Mouse (Mus musculus): Measurements from ENCODE around the gene Tmem203. TPM values are rescaled to one million over a fixed set of nuclear protein-coding genes. Genes with fewer than 3 reads are reported as not detected.

The Tmem203 gene
- polyA plus RNA-seq (2012; ENCODE audit: insufficient read depth, low replicate concordance): 16.3 and 20.0 TPM in 2 replicates

GRCm38 (mm10) chr2:25255284-25255779 is at the start of gene Tmem203:
Tmem203 (plus strand) TSS chr2:25255439.
- Histone ChIP-seq H3K36me3 (replicated peaks; ENCODE audit: low read length) (peaks cover 36% of the 10 kb centered on the region), H3K4me3 (replicated peaks) (peak within 1 kb of the TSS; percentile 91), H3K9me3 (no peaks in the 10 kb centered on the region), H3K4me1 (peaks cover 53% of the 10 kb centered on the region), H3K27me3 (replicated peaks) (no peaks in the 10 kb centered on the region)
- TF ChIP-seq GATA1 (IDR thresholded peaks at IDR 0.05; ENCODE audit: borderline replicate concordance, low read length) (no peak), FLI1 (IDR thresholded peaks at IDR 0.05; ENCODE audit: low read length) (peak; percentile 63; the same call in 1 of the 2 replicates)

GRCm38 (mm10) chr2:25207593-25207992 is 47.6 kb upstream of the Tmem203 start:
- no peaks in the 10 kb centered on the region for H3K9me3 ChIP-seq
- H3K4me3 ChIP-seq (replicated peaks): no peak overlapping the region
- H3K36me3 ChIP-seq (replicated peaks; ENCODE audit: low read length): peaks cover 78% of the 10 kb centered on the region
- no peaks in the 10 kb centered on the region for H3K27me3 ChIP-seq (replicated peaks)
- no peak for TF ChIP-seq FLI1 (IDR thresholded peaks at IDR 0.05; ENCODE audit: low read length)
- TF ChIP-seq GATA1 (IDR thresholded peaks at IDR 0.05; ENCODE audit: borderline replicate concordance, low read length): no peak
- peaks cover 87% of the 10 kb centered on the region for H3K4me1 ChIP-seq

GRCm38 (mm10) chr2:25210686-25211085 is 44.6 kb upstream of the Tmem203 start:
- TF ChIP-seq FLI1 (IDR thresholded peaks at IDR 0.05; ENCODE audit: low read length) (no peak), GATA1 (IDR thresholded peaks at IDR 0.05; ENCODE audit: borderline replicate concordance, low read length) (no peak)
- H3K4me1 ChIP-seq: peaks cover 79% of the 10 kb centered on the region
- no peaks in the 10 kb centered on the region for H3K9me3 ChIP-seq
- H3K27me3 ChIP-seq (replicated peaks): peaks cover 2% of the 10 kb centered on the region
- peaks cover 47% of the 10 kb centered on the region for H3K36me3 ChIP-seq (replicated peaks; ENCODE audit: low read length)
- H3K4me3 ChIP-seq (replicated peaks): peak overlapping the region; percentile 94

- Histone ChIP-seq H3K4me1 (peaks cover 79% of the 10 kb centered on the region), H3K36me3 (replicated peaks; ENCODE audit: low read length) (peaks cover 42% of the 10 kb centered on the region)
Measured at GRCm38 (mm10) chr2:25211121-25211670, 44.0 kb upstream of the Tmem203 start, which contains the start of gene Nelfb. Nelfb (minus strand) TSS chr2:25211489.

GRCm38 (mm10) chr2:25213266-25213865 is 41.9 kb upstream of the Tmem203 start:
- TF ChIP-seq GATA1 (IDR thresholded peaks at IDR 0.05; ENCODE audit: borderline replicate concordance, low read length) (no peak), FLI1 (IDR thresholded peaks at IDR 0.05; ENCODE audit: low read length) (no peak)
- H3K4me3 ChIP-seq (replicated peaks): peak overlapping the region; percentile 29
- peaks cover 21% of the 10 kb centered on the region for H3K36me3 ChIP-seq (replicated peaks; ENCODE audit: low read length)

More at GRCm38 (mm10) chr2:25211121-25211670, 44.0 kb upstream of the Tmem203 start, which contains the start of gene Nelfb:
- TF ChIP-seq GATA1 (IDR thresholded peaks at IDR 0.05; ENCODE audit: borderline replicate concordance, low read length) (no peak), FLI1 (IDR thresholded peaks at IDR 0.05; ENCODE audit: low read length) (no peak)
- Histone ChIP-seq H3K4me3 (replicated peaks) (peak within 1 kb of the TSS; percentile 94), H3K27me3 (replicated peaks) (peaks cover 2% of the 10 kb centered on the region), H3K9me3 (no peaks in the 10 kb centered on the region)

GRCm38 (mm10) chr2:25214444-25214843 is 40.8 kb upstream of the Tmem203 start, which contains the start of gene Stpg3:
Stpg3 (minus strand) TSS chr2:25214637.
- Histone ChIP-seq H3K36me3 (replicated peaks; ENCODE audit: low read length) (peaks cover 12% of the 10 kb centered on the region), H3K4me1 (peaks cover 60% of the 10 kb centered on the region), H3K9me3 (0 out of 2 replicates have a peak, but pooled peaks cover 4% of the 10 kb centered on the region), H3K27me3 (replicated peaks) (peaks cover 7% of the 10 kb centered on the region), H3K4me3 (replicated peaks) (peak within 1 kb of the TSS; percentile 29)
- no peak for TF ChIP-seq GATA1 (IDR thresholded peaks at IDR 0.05; ENCODE audit: borderline replicate concordance, low read length)
- TF ChIP-seq FLI1 (IDR thresholded peaks at IDR 0.05; ENCODE audit: low read length): no peak

More at GRCm38 (mm10) chr2:25213266-25213865, 41.9 kb upstream of the Tmem203 start:
- Histone ChIP-seq H3K27me3 (replicated peaks) (peaks cover 2% of the 10 kb centered on the region), H3K4me1 (peaks cover 66% of the 10 kb centered on the region), H3K9me3 (no peaks in the 10 kb centered on the region)

GRCm38 (mm10) chr2:25217666-25218065 is 37.6 kb upstream of the Tmem203 start:
- Histone ChIP-seq H3K27me3 (replicated peaks) (peaks cover 7% of the 10 kb centered on the region), H3K4me3 (replicated peaks) (no peak overlapping the region), H3K9me3 (0 out of 2 replicates have a peak, but pooled peaks cover 4% of the 10 kb centered on the region), H3K36me3 (replicated peaks; ENCODE audit: low read length) (peaks cover 15% of the 10 kb centered on the region), H3K4me1 (peaks cover 62% of the 10 kb centered on the region)
- TF ChIP-seq GATA1 (IDR thresholded peaks at IDR 0.05; ENCODE audit: borderline replicate concordance, low read length): no peak
- no peak for TF ChIP-seq FLI1 (IDR thresholded peaks at IDR 0.05; ENCODE audit: low read length)

- no peak for TF ChIP-seq FLI1 (IDR thresholded peaks at IDR 0.05; ENCODE audit: low read length)
- no peak for TF ChIP-seq GATA1 (IDR thresholded peaks at IDR 0.05; ENCODE audit: borderline replicate concordance, low read length)
- Histone ChIP-seq H3K27me3 (replicated peaks) (peaks cover 6% of the 10 kb centered on the region), H3K4me3 (replicated peaks) (no peak within 1 kb of the TSS), H3K36me3 (replicated peaks; ENCODE audit: low read length) (peaks cover 18% of the 10 kb centered on the region), H3K9me3 (0 out of 2 replicates have a peak, but pooled peaks cover 4% of the 10 kb centered on the region), H3K4me1 (peaks cover 66% of the 10 kb centered on the region)
Measured at GRCm38 (mm10) chr2:25218445-25218844, 36.8 kb upstream of the Tmem203 start, which contains the start of gene Fam166a. Fam166a (plus strand) TSS chr2:25218745.

- H3K36me3 ChIP-seq (replicated peaks; ENCODE audit: low read length): peaks cover 24% of the 10 kb centered on the region
- H3K9me3 ChIP-seq: 0 out of 2 replicates have a peak, but pooled peaks cover 4% of the 10 kb centered on the region
- H3K4me3 ChIP-seq (replicated peaks): peak overlapping the region; percentile 47
- H3K4me1 ChIP-seq: peaks cover 58% of the 10 kb centered on the region
- no peak for TF ChIP-seq GATA1 (IDR thresholded peaks at IDR 0.05; ENCODE audit: borderline replicate concordance, low read length)
- TF ChIP-seq FLI1 (IDR thresholded peaks at IDR 0.05; ENCODE audit: low read length): no peak
- H3K27me3 ChIP-seq (replicated peaks): peaks cover 5% of the 10 kb centered on the region
Measured at GRCm38 (mm10) chr2:25221331-25221772, 33.9 kb upstream of the Tmem203 start.
